Mouse (Mus musculus) midbrain, embryonic 13.5 days (tissue): ENCODE data around the gene Mdm4. TPM values are rescaled to one million over a fixed set of nuclear protein-coding genes. Genes with fewer than 3 reads are reported as not detected.
"Not testable (repeated sequence)": the region's sequence is repeated elsewhere in the genome, so short reads cannot be mapped to it uniquely, and the experiment has no call there.

Experiments used
- ATAC-seq: fragments of 200-750 bp; cut with Nextera tagmentation; 2 replicates; pipeline ENCODE4 v1.8.0; 2017; ENCODE audit warnings: mild to moderate bottlenecking, moderate TSS enrichment, moderate library complexity
- H3K27ac ChIP-seq: fragments of 300-500 bp; sonication (generic); 2 replicates; pipeline ENCODE4 v1.5.1; 2015; ENCODE audit warnings: inconsistent platforms, mild to moderate bottlenecking, moderate library complexity
- H3K27me3 ChIP-seq: fragments of 300-500 bp; sonication (generic); 2 replicates; pipeline ENCODE4 v1.6.1; 2015; ENCODE audit warnings: mild to moderate bottlenecking, inconsistent platforms
- H3K36me3 ChIP-seq: fragments of 300-500 bp; sonication (generic); 2 replicates; pipeline ENCODE4 v1.6.1; 2015; ENCODE audit warnings: mild to moderate bottlenecking, inconsistent platforms
- H3K4me1 ChIP-seq: fragments of 300-500 bp; sonication (generic); replicated peaks from 2 replicates; pipeline ENCODE4 v1.6.1; 2015; ENCODE audit warnings: inconsistent platforms
- H3K4me2 ChIP-seq: fragments of 300-500 bp; sonication (generic); replicated peaks from 2 replicates; pipeline ENCODE4 v1.6.1; 2015; ENCODE audit warnings: moderate library complexity, mild to moderate bottlenecking, inconsistent platforms
- H3K4me3 ChIP-seq: fragments of 300-500 bp; sonication (generic); replicated peaks from 2 replicates; pipeline ENCODE4 v1.5.1; 2015; ENCODE audit warnings: mild to moderate bottlenecking, inconsistent platforms
- H3K9ac ChIP-seq: fragments of 300-500 bp; sonication (generic); replicated peaks from 2 replicates; pipeline ENCODE4 v1.6.1; 2015; ENCODE audit warnings: mild to moderate bottlenecking, inconsistent platforms
- H3K9me3 ChIP-seq: fragments of 300-500 bp; sonication (generic); 2 replicates; pipeline ENCODE4 v1.6.1; 2016; ENCODE audit warnings: mild to moderate bottlenecking, inconsistent platforms
- WGBS: fragments of 180-500 bp; shearing (Covaris S2); methylation state at CpG from one replicate; pipeline ENCODE4 v1.1.7; 2015; 5-methylcytosine and 5-hydroxymethylcytosine counted together
- polyA plus RNA-seq: library from polyadenylated mRNA; unstranded; fragments of >200 nt; fragmentation: Nextera tagmentation; extraction: Ambion mirVana; gene quantifications from 2 replicates; pipeline ENCODE4 v1.2.1, GENCODE M21; 2015

The Mdm4 gene
- polyA plus RNA-seq, 1 experiment from 2014 or later, result 46.1 TPM

- no peak for ATAC-seq
- no peak overlapping the region for H3K9ac ChIP-seq
- no peaks in the 10 kb centered on the region for H3K27me3 ChIP-seq
- H3K4me1 ChIP-seq, result peaks cover 10% of the 10 kb centered on the region
- no peak overlapping the region for H3K4me2 ChIP-seq
- no peaks in the 10 kb centered on the region for H3K36me3 ChIP-seq
- H3K27ac ChIP-seq, result no peak overlapping the region
- no peaks in the 10 kb centered on the region for H3K9me3 ChIP-seq
- WGBS, result 89% methylated on average over 2 of the region's 2 CpGs
- no peak overlapping the region for H3K4me3 ChIP-seq
Observed at GRCm38 (mm10) chr1:133027126-133027525, 3.2 kb downstream of the Mdm4 start.

- Histone ChIP-seq H3K4me3 (peak overlapping the region; percentile 94), H3K27ac (0 out of 2 replicates have a peak overlapping the region, but pooled peaks have one; percentile 94)
Observed at GRCm38 (mm10) chr1:133025796-133026190, 4.6 kb downstream of the Mdm4 start.

GRCm38 (mm10) chr1:133025051-133025795 lies 5.1 kb downstream of the Mdm4 start:
- H3K9ac ChIP-seq, result peak overlapping the region; percentile 93
- peak; percentile 98 for ATAC-seq
- peak overlapping the region; percentile 94 for H3K4me3 ChIP-seq
- WGBS, result 2% methylated on average over 40 of the region's 40 CpGs
- H3K36me3 ChIP-seq, result no peaks in the 10 kb centered on the region
- H3K27ac ChIP-seq, result peak overlapping the region; percentile 94
- peaks cover 13% of the 10 kb centered on the region for H3K4me1 ChIP-seq
- H3K9me3 ChIP-seq, result no peaks in the 10 kb centered on the region
- H3K27me3 ChIP-seq, result no peaks in the 10 kb centered on the region
- H3K4me2 ChIP-seq, result peak overlapping the region; percentile 65

More at GRCm38 (mm10) chr1:133025796-133026190, 4.6 kb downstream of the Mdm4 start:
- H3K36me3 ChIP-seq, H3K9me3 ChIP-seq, H3K4me1 ChIP-seq, ATAC-seq, H3K27me3 ChIP-seq: not testable (repeated sequence)
- Histone ChIP-seq H3K9ac (peak overlapping the region; percentile 93; the same call in 1 of the 2 replicates), H3K4me2 (peak overlapping the region; percentile 65)
- 44% methylated on average over 19 of the region's 23 CpGs for WGBS

- Histone ChIP-seq H3K4me1 (peaks cover 14% of the 10 kb centered on the region), H3K9ac (peak overlapping the region; percentile 93), H3K27ac (peak overlapping the region; percentile 94), H3K4me2 (peak overlapping the region; percentile 65), H3K27me3 (no peaks in the 10 kb centered on the region), H3K36me3 (no peaks in the 10 kb centered on the region), H3K9me3 (no peaks in the 10 kb centered on the region), H3K4me3 (peak overlapping the region; percentile 94)
- no peak for ATAC-seq
- 49% methylated on average over 7 of the region's 7 CpGs for WGBS
Observed at GRCm38 (mm10) chr1:133024426-133024825, 5.9 kb downstream of the Mdm4 start.

- not testable (repeated sequence) for H3K27me3 ChIP-seq, H3K27ac ChIP-seq, ATAC-seq, H3K9me3 ChIP-seq, H3K36me3 ChIP-seq, H3K9ac ChIP-seq
- peak overlapping the region; percentile 94 for H3K4me3 ChIP-seq
- H3K4me1 ChIP-seq, result peaks cover 14% of the 10 kb centered on the region
- 91% methylated on average over 3 of the region's 3 CpGs for WGBS
- H3K4me2 ChIP-seq, result peak overlapping the region; percentile 65
Observed at GRCm38 (mm10) chr1:133023723-133024122, 6.6 kb downstream of the Mdm4 start.

- H3K4me1 ChIP-seq, result peaks cover 14% of the 10 kb centered on the region
- H3K4me2 ChIP-seq, ATAC-seq, H3K4me3 ChIP-seq, H3K9ac ChIP-seq, H3K27me3 ChIP-seq, H3K9me3 ChIP-seq, H3K27ac ChIP-seq: not testable (repeated sequence)
- WGBS, result 100% methylated on average over 2 of the region's 2 CpGs
- peaks cover 18% of the 10 kb centered on the region for H3K36me3 ChIP-seq
Observed at GRCm38 (mm10) chr1:133021971-133022370, 8.4 kb downstream of the Mdm4 start.

GRCm38 (mm10) chr1:133021391-133021790 lies 9.0 kb downstream of the Mdm4 start:
- H3K4me3 ChIP-seq, result no peak overlapping the region
- no peak overlapping the region for H3K9ac ChIP-seq
- 98% methylated on average over 7 of the region's 7 CpGs for WGBS
- H3K4me2 ChIP-seq, result no peak overlapping the region
- peaks cover 19% of the 10 kb centered on the region for H3K36me3 ChIP-seq
- no peaks in the 10 kb centered on the region for H3K27me3 ChIP-seq
- no peaks in the 10 kb centered on the region for H3K9me3 ChIP-seq
- no peak overlapping the region for H3K27ac ChIP-seq
- no peak for ATAC-seq
- H3K4me1 ChIP-seq, result peaks cover 14% of the 10 kb centered on the region

GRCm38 (mm10) chr1:133020137-133020894 lies 10.0 kb downstream of the Mdm4 start:
- no peak for ATAC-seq
- peaks cover 27% of the 10 kb centered on the region for H3K36me3 ChIP-seq
- no peak overlapping the region; the same call in 1 of the 2 replicates for H3K27ac ChIP-seq
- H3K4me2 ChIP-seq, result no peak overlapping the region
- H3K27me3 ChIP-seq, result no peaks in the 10 kb centered on the region
- WGBS, result 59% methylated on average over 3 of the region's 3 CpGs
- no peaks in the 10 kb centered on the region for H3K9me3 ChIP-seq
- H3K9ac ChIP-seq, result no peak overlapping the region
- H3K4me3 ChIP-seq, result no peak overlapping the region
- H3K4me1 ChIP-seq, result peaks cover 14% of the 10 kb centered on the region

GRCm38 (mm10) chr1:133019312-133019711 lies 11.0 kb downstream of the Mdm4 start:
- no peak overlapping the region for H3K27ac ChIP-seq
- no peak overlapping the region for H3K4me3 ChIP-seq
- no peaks in the 10 kb centered on the region for H3K9me3 ChIP-seq
- ATAC-seq, result no peak
- H3K4me1 ChIP-seq, result peaks cover 12% of the 10 kb centered on the region
- H3K27me3 ChIP-seq, result no peaks in the 10 kb centered on the region
- no peak overlapping the region for H3K4me2 ChIP-seq
- H3K9ac ChIP-seq, result no peak overlapping the region
- H3K36me3 ChIP-seq, result peaks cover 36% of the 10 kb centered on the region

GRCm38 (mm10) chr1:133018580-133018979 lies 11.8 kb downstream of the Mdm4 start:
- ATAC-seq, result no peak
- Histone ChIP-seq H3K36me3 (peaks cover 43% of the 10 kb centered on the region), H3K9me3 (no peaks in the 10 kb centered on the region), H3K27me3 (no peaks in the 10 kb centered on the region), H3K4me1 (0 out of 2 replicates have a peak, but pooled peaks cover 5% of the 10 kb centered on the region), H3K4me3 (no peak overlapping the region), H3K9ac (no peak overlapping the region), H3K27ac (no peak overlapping the region), H3K4me2 (no peak overlapping the region)
- WGBS, result 93% methylated on average over 2 of the region's 2 CpGs

GRCm38 (mm10) chr1:133016775-133017428 lies 13.5 kb downstream of the Mdm4 start:
- Histone ChIP-seq H3K9ac (no peak overlapping the region), H3K27me3 (no peaks in the 10 kb centered on the region), H3K36me3 (peaks cover 54% of the 10 kb centered on the region), H3K9me3 (no peaks in the 10 kb centered on the region), H3K4me3 (no peak overlapping the region), H3K4me1 (0 out of 2 replicates have a peak, but pooled peaks cover 5% of the 10 kb centered on the region), H3K4me2 (no peak overlapping the region), H3K27ac (no peak overlapping the region)
- ATAC-seq, result no peak
- WGBS, result 96% methylated on average over 9 of the region's 9 CpGs

GRCm38 (mm10) chr1:133014196-133014595 lies 16.2 kb downstream of the Mdm4 start:
- Histone ChIP-seq H3K4me3 (no peak overlapping the region), H3K9me3 (no peaks in the 10 kb centered on the region), H3K4me2 (no peak overlapping the region), H3K27ac (no peak overlapping the region), H3K36me3 (peaks cover 67% of the 10 kb centered on the region), H3K4me1 (no peaks in the 10 kb centered on the region), H3K27me3 (no peaks in the 10 kb centered on the region), H3K9ac (no peak overlapping the region)
- WGBS, result 85% methylated on average over 1 of the region's 1 CpGs
- no peak for ATAC-seq
